31 mouse cellular contexts compared by ENCODE assay signal in the genomic region with DNA sequence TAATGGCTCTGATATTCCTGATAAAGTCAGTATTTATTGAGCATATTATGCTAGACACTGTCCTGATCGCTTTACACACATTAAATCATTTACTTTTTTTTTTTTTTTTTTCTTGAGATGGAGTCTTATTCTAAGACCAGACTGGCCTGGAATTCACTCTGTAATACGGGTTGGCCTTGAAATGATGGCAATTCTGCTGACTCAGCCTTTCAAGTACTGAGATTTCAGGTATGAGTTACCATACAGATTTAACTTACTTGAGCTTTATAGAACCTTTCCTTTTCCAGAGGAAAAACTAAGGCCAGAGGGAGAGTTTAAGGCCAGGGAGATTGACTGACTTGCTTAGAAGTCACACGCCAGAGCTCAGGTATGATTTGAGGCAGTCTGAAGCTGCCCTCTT.
"Had no signal": no experiment of that assay in that cellular context is flagged by ENCODE, and none has a peak within 500 bp of the region (broad histone marks: within the 10 kb centered on the region; RNA-seq: fewer than 3 reads in every experiment).

No protein-coding gene starts in this region.

- H3K4me3 ChIP-seq: limb, embryonic 10.5 days; limb, embryonic 12.5 days; limb, embryonic 13.5 days; limb, embryonic 15.5 days; liver, embryonic 12.5 days; liver, embryonic 13.5 days; liver, embryonic 15.5 days; lung, embryonic 15.5 days; megakaryocyte, embryonic 14.5 days; midbrain, embryonic 10.5 days; midbrain, embryonic 12.5 days; midbrain, embryonic 13.5 days; midbrain, embryonic 15.5 days; myocyte had no signal

- H3K4me1 ChIP-seq: limb, embryonic 12.5 days; limb, embryonic 13.5 days; limb, embryonic 15.5 days; lung, embryonic 15.5 days; midbrain, embryonic 10.5 days; midbrain, embryonic 12.5 days; midbrain, embryonic 13.5 days; midbrain, embryonic 15.5 days had no signal

- H3K9ac ChIP-seq: limb, embryonic 12.5 days; limb, embryonic 13.5 days; limb, embryonic 15.5 days; liver, embryonic 12.5 days; liver, embryonic 13.5 days; liver, embryonic 14.5 days; liver, embryonic 15.5 days; liver, postnatal 0 days; lung, embryonic 14.5 days; lung, embryonic 15.5 days; midbrain, embryonic 12.5 days; midbrain, embryonic 13.5 days; midbrain, embryonic 15.5 days had no signal

- H3K27me3 ChIP-seq: limb, embryonic 12.5 days; limb, embryonic 13.5 days; limb, embryonic 15.5 days; liver, embryonic 12.5 days; liver, embryonic 13.5 days; liver, embryonic 15.5 days; lung, embryonic 15.5 days; megakaryocyte, embryonic 14.5 days; midbrain, embryonic 12.5 days; midbrain, embryonic 13.5 days; midbrain, embryonic 15.5 days had no signal

- H3K27ac ChIP-seq: limb, embryonic 10.5 days; limb, embryonic 12.5 days; limb, embryonic 13.5 days; limb, embryonic 15.5 days; liver, embryonic 12.5 days; liver, embryonic 13.5 days; liver, embryonic 14.5 days; liver, embryonic 15.5 days; lung, embryonic 15.5 days; macrophage; midbrain, embryonic 10.5 days; midbrain, embryonic 12.5 days; midbrain, embryonic 13.5 days; midbrain, embryonic 15.5 days had no signal

- H3K4me2 ChIP-seq: limb, embryonic 12.5 days; limb, embryonic 13.5 days; limb, embryonic 15.5 days; liver, embryonic 11.5 days; liver, embryonic 12.5 days; liver, embryonic 13.5 days; liver, embryonic 15.5 days; lung, embryonic 14.5 days; lung, embryonic 15.5 days; midbrain, embryonic 11.5 days; midbrain, embryonic 12.5 days; midbrain, embryonic 13.5 days; midbrain, embryonic 15.5 days had no signal

- H3K36me3 ChIP-seq: limb, embryonic 10.5 days; limb, embryonic 12.5 days; limb, embryonic 13.5 days; limb, embryonic 15.5 days; liver, embryonic 12.5 days; liver, embryonic 13.5 days; liver, embryonic 15.5 days; lung, embryonic 15.5 days; midbrain, embryonic 10.5 days; midbrain, embryonic 12.5 days; midbrain, embryonic 13.5 days; midbrain, embryonic 15.5 days had no signal

- H3K9me3 ChIP-seq: limb, embryonic 10.5 days; limb, embryonic 12.5 days; limb, embryonic 13.5 days; limb, embryonic 15.5 days; liver, embryonic 12.5 days; liver, embryonic 13.5 days; liver, embryonic 15.5 days; lung, embryonic 15.5 days; megakaryocyte, embryonic 14.5 days; midbrain, embryonic 10.5 days; midbrain, embryonic 12.5 days; midbrain, embryonic 13.5 days; midbrain, embryonic 15.5 days had no signal

- DNase-seq: left cerebral cortex, postnatal 4 days; liver; liver, embryonic 13.5 days; liver, postnatal 0 days; lung, adult 18-20 months; lung, adult 2 months; lung, embryonic 14.5 days; lung, postnatal 10 days; lung, postnatal 14 days; lung, postnatal 36 days; lung, postnatal 4 days; midbrain, embryonic 14.5 days had no signal

- ATAC-seq: liver, embryonic 12.5 days; liver, postnatal 0 days; lung, postnatal 0 days; midbrain, embryonic 13.5 days; midbrain, embryonic 15.5 days; midbrain, embryonic 16.5 days had no signal
